Mouse (Mus musculus): ENCODE results near the gene Bspry. TPM values are rescaled to one million over a fixed set of nuclear protein-coding genes. Genes with fewer than 3 reads are reported as not detected.

Gene Bspry
- 19.7 and 19.8 TPM in 2 replicates for polyA plus RNA-seq (2012; rRNA removed)

GRCm38 (mm10) chr4:62479937-62480708 lies at the start of gene Bspry:
TSS of gene Bspry (plus strand) at chr4:62480053.
- under 1% methylated on average over 71 of the region's 71 CpGs for WGBS
- Histone ChIP-seq H3K4me3 (ENCODE audit: control insufficient read depth, insufficient read depth, low read length) (peak within 1 kb of the TSS; percentile 34), H3K27ac (ENCODE audit: control insufficient read depth, insufficient read depth, low read length) (no peak within 1 kb of the TSS), H3K4me1 (replicated peaks; ENCODE audit: control insufficient read depth, insufficient read depth, low read length) (peaks cover 28% of the 10 kb centered on the region), H3K27me3 (ENCODE audit: control insufficient read depth, insufficient read depth, low read length) (no peaks in the 10 kb centered on the region), H3K36me3 (ENCODE audit: control insufficient read depth, insufficient read depth, low read length) (no peaks in the 10 kb centered on the region)
- TF ChIP-seq CTCF (IDR thresholded peaks at IDR 0.05; ENCODE audit: borderline replicate concordance, control insufficient read depth, extremely low read depth, insufficient read depth, low read length, poor library complexity) (0 out of 2 replicates have a peak, but pooled peaks have one; percentile 3), POLR2A (IDR thresholded peaks at IDR 0.05; ENCODE audit: control insufficient read depth, extremely low read depth, insufficient read depth, low read length, poor library complexity) (no peak)
- peak; percentile 60 for DNase-seq

GRCm38 (mm10) chr4:62430678-62431077 lies 49.2 kb upstream of the Bspry start:
- no peak for DNase-seq
- no peaks in the 10 kb centered on the region for H3K4me1 ChIP-seq (replicated peaks; ENCODE audit: control insufficient read depth, insufficient read depth, low read length)
- no peaks in the 10 kb centered on the region; the same call in 1 of the 2 replicates for H3K27me3 ChIP-seq (ENCODE audit: control insufficient read depth, insufficient read depth, low read length)
- H3K36me3 ChIP-seq (ENCODE audit: control insufficient read depth, insufficient read depth, low read length): no peaks in the 10 kb centered on the region
- H3K4me3 ChIP-seq (ENCODE audit: control insufficient read depth, insufficient read depth, low read length): no peak overlapping the region
- TF ChIP-seq POLR2A (IDR thresholded peaks at IDR 0.05; ENCODE audit: control insufficient read depth, extremely low read depth, insufficient read depth, low read length, poor library complexity): no peak
- TF ChIP-seq CTCF (IDR thresholded peaks at IDR 0.05; ENCODE audit: borderline replicate concordance, control insufficient read depth, extremely low read depth, insufficient read depth, low read length, poor library complexity): no peak
- H3K27ac ChIP-seq (ENCODE audit: control insufficient read depth, insufficient read depth, low read length): no peak overlapping the region

- 62% methylated on average over 4 of the region's 4 CpGs for WGBS
- H3K36me3 ChIP-seq (ENCODE audit: control insufficient read depth, insufficient read depth, low read length): no peaks in the 10 kb centered on the region
- no peak overlapping the region for H3K4me3 ChIP-seq (ENCODE audit: control insufficient read depth, insufficient read depth, low read length)
- DNase-seq: no peak
- H3K4me1 ChIP-seq (replicated peaks; ENCODE audit: control insufficient read depth, insufficient read depth, low read length): no peaks in the 10 kb centered on the region
- no peak for TF ChIP-seq POLR2A (IDR thresholded peaks at IDR 0.05; ENCODE audit: control insufficient read depth, extremely low read depth, insufficient read depth, low read length, poor library complexity)
- no peak for TF ChIP-seq CTCF (IDR thresholded peaks at IDR 0.05; ENCODE audit: borderline replicate concordance, control insufficient read depth, extremely low read depth, insufficient read depth, low read length, poor library complexity)
- H3K27ac ChIP-seq (ENCODE audit: control insufficient read depth, insufficient read depth, low read length): no peak overlapping the region
- H3K27me3 ChIP-seq (ENCODE audit: control insufficient read depth, insufficient read depth, low read length): no peaks in the 10 kb centered on the region; the same call in 1 of the 2 replicates
Measured at GRCm38 (mm10) chr4:62431522-62431921, 48.3 kb upstream of the Bspry start.

GRCm38 (mm10) chr4:62433939-62434870 lies 45.6 kb upstream of the Bspry start:
- TF ChIP-seq POLR2A (IDR thresholded peaks at IDR 0.05; ENCODE audit: control insufficient read depth, extremely low read depth, insufficient read depth, low read length, poor library complexity) (no peak), CTCF (IDR thresholded peaks at IDR 0.05; ENCODE audit: borderline replicate concordance, control insufficient read depth, extremely low read depth, insufficient read depth, low read length, poor library complexity) (no peak)
- Histone ChIP-seq H3K27me3 (ENCODE audit: control insufficient read depth, insufficient read depth, low read length) (no peaks in the 10 kb centered on the region), H3K4me3 (ENCODE audit: control insufficient read depth, insufficient read depth, low read length) (no peak overlapping the region), H3K36me3 (ENCODE audit: control insufficient read depth, insufficient read depth, low read length) (no peaks in the 10 kb centered on the region), H3K27ac (ENCODE audit: control insufficient read depth, insufficient read depth, low read length) (no peak overlapping the region), H3K4me1 (replicated peaks; ENCODE audit: control insufficient read depth, insufficient read depth, low read length) (no peaks in the 10 kb centered on the region)
- WGBS: 85% methylated on average over 7 of the region's 7 CpGs
- no peak for DNase-seq

- no peak for TF ChIP-seq POLR2A (IDR thresholded peaks at IDR 0.05; ENCODE audit: control insufficient read depth, extremely low read depth, insufficient read depth, low read length, poor library complexity)
- no peak for TF ChIP-seq CTCF (IDR thresholded peaks at IDR 0.05; ENCODE audit: borderline replicate concordance, control insufficient read depth, extremely low read depth, insufficient read depth, low read length, poor library complexity)
- no peak within 1 kb of the TSS for H3K4me3 ChIP-seq (ENCODE audit: control insufficient read depth, insufficient read depth, low read length)
- 93% methylated on average over 6 of the region's 6 CpGs for WGBS
- no peaks in the 10 kb centered on the region for H3K27me3 ChIP-seq (ENCODE audit: control insufficient read depth, insufficient read depth, low read length)
- no peaks in the 10 kb centered on the region for H3K36me3 ChIP-seq (ENCODE audit: control insufficient read depth, insufficient read depth, low read length)
- DNase-seq: no peak
- H3K4me1 ChIP-seq (replicated peaks; ENCODE audit: control insufficient read depth, insufficient read depth, low read length): no peaks in the 10 kb centered on the region
- H3K27ac ChIP-seq (ENCODE audit: control insufficient read depth, insufficient read depth, low read length): no peak within 1 kb of the TSS
Measured at GRCm38 (mm10) chr4:62435081-62435480, 44.8 kb upstream of the Bspry start, which contains the start of gene Rnf183. TSS of gene Rnf183 (minus strand) at chr4:62435252.

GRCm38 (mm10) chr4:62437256-62437778 lies 42.5 kb upstream of the Bspry start:
- H3K4me1 ChIP-seq (replicated peaks; ENCODE audit: control insufficient read depth, insufficient read depth, low read length): no peaks in the 10 kb centered on the region
- no peak for TF ChIP-seq POLR2A (IDR thresholded peaks at IDR 0.05; ENCODE audit: control insufficient read depth, extremely low read depth, insufficient read depth, low read length, poor library complexity)
- no peak for TF ChIP-seq CTCF (IDR thresholded peaks at IDR 0.05; ENCODE audit: borderline replicate concordance, control insufficient read depth, extremely low read depth, insufficient read depth, low read length, poor library complexity)
- H3K4me3 ChIP-seq (ENCODE audit: control insufficient read depth, insufficient read depth, low read length): no peak overlapping the region
- H3K36me3 ChIP-seq (ENCODE audit: control insufficient read depth, insufficient read depth, low read length): no peaks in the 10 kb centered on the region
- no peak for DNase-seq
- no peaks in the 10 kb centered on the region for H3K27me3 ChIP-seq (ENCODE audit: control insufficient read depth, insufficient read depth, low read length)
- 97% methylated on average over 3 of the region's 3 CpGs for WGBS
- no peak overlapping the region for H3K27ac ChIP-seq (ENCODE audit: control insufficient read depth, insufficient read depth, low read length)

All from thymus, adult 2 months (tissue).